Mouse (Mus musculus) embryonic fibroblast, embryonic 13.5 days (primary cell): ENCODE data around the gene Serhl. TPM values are rescaled to one million over a fixed set of nuclear protein-coding genes. Genes with fewer than 3 reads are reported as not detected.
A peak's percentile ranks its signal among the peaks of the same experiment; 100 is the strongest.

Experiments used
- H3K27ac ChIP-seq: 2 replicates; pipeline ENCODE4 v1.5.1; 2012; ENCODE audit warnings: low read length, control low read depth, inconsistent platforms; ENCODE audit not compliant: insufficient read depth
- H3K4me1 ChIP-seq: 2 replicates; pipeline ENCODE4 v1.6.1; 2011; ENCODE audit warnings: low read length; ENCODE audit not compliant: control insufficient read depth, insufficient read depth
- H3K4me3 ChIP-seq: 2 replicates; pipeline ENCODE4 v1.5.1; 2011; ENCODE audit warnings: mild to moderate bottlenecking, control low read depth, low read length; ENCODE audit not compliant: insufficient read depth
- CTCF ChIP-seq: IDR thresholded peaks from 2 replicates; pipeline ENCODE4 v1.5.1; 2011; ENCODE audit warnings: mild to moderate bottlenecking, control low read depth, low read length, moderate library complexity, borderline replicate concordance; ENCODE audit not compliant: insufficient read depth
- POLR2A ChIP-seq: IDR thresholded peaks from 2 replicates; pipeline ENCODE4 v1.6.1; 2011; ENCODE audit warnings: low read depth, mild to moderate bottlenecking, control low read depth, low read length, moderate library complexity
- polyA plus RNA-seq: library from polyadenylated mRNA; stranded (reverse); fragments of >200 nt; gene quantifications from 2 replicates; pipeline ENCODE4 v1.2.4, GENCODE M21; 2011; ENCODE audit warnings: low read depth; ENCODE audit not compliant: missing spikeins, insufficient read length

The Serhl gene
- polyA plus RNA-seq, 1 experiment: 31.2 TPM

DNA sequence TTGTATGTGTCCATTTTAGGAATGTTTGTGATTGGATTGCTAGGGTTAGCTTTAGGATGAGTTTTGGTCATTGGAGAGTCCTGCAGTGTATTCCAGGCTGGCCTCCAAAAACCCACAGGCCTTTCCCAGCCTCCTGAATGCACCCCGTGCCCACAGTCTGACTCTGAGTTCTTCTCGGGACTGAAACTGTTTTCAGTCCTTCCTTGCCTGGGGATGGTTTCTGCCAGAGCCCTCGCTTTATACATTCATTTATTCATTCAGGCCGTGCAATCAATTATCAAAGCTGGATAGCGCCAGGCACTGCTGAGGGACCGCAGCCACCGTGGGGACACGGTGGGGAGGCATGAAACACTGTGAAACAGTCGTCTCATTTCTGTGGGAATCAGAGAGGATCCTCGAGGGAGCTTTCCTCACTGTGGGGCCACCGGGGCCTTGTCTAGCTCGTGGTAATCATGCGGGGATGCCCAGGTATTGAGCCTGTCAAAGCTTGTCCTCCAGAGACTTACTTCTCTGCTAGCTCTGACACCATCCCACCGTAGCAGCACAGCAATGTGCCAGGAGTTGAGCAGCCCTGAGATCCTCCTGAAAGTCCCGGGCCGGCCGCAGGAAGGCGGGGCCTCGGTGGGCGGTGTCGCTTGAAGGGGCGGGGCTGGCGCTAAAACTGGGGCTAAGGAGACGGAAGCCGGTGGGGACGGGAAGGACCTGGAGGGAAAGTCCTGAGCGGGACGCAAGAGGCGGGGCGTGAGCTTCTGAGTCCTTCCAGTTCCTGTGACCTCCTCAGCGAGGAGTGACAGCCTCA, 10.4 kb downstream of the Serhl start:
- H3K4me3 ChIP-seq: peak overlapping the region; percentile 68
- H3K27ac ChIP-seq: no peak overlapping the region
- TF ChIP-seq POLR2A (peak; percentile 90), CTCF (no peak)

DNA sequence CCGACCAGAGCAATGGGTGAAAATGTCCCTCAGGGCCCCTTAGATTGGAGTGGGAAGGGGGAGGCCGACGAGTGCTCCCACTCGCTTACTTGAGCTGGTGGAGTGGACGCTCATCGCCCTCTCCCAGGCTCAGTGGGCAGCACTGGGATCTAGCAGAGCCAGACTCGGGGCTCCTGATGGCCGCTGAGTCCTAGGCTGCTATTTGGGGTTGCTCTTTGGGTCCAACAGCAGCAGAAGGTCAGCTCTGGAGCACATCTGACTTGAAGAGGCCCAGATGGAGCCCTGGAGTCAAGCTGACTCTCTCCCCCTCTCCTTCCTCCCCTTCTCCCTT, 11.0 kb downstream of the Serhl start:
- Histone ChIP-seq H3K4me3 (peak overlapping the region; percentile 68), H3K4me1 (no peaks in the 10 kb centered on the region), H3K27ac (no peak overlapping the region)
- no peak for TF ChIP-seq CTCF
- no peak for TF ChIP-seq POLR2A

More for the DNA sequence above, 10.4 kb downstream of the Serhl start:
- no peaks in the 10 kb centered on the region for H3K4me1 ChIP-seq

DNA sequence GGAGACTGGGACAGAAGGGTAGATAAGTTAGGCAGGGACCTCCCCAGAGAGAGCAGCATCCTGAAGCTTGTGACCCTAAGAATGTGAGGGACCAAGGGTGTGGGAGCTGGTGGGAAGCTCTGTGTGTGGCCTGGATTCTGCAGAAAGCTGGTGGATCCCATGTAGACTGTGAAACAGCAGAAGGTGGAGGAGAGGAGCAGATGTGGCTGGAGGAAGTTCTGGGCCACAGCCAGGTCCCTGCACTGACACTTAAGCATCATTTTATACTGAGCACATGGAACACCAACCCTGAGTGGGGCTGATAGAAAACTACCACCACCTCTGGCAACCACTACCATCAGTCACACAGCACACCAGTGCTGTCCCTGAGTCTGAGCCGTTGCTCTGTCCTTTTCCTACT, 13.8 kb downstream of the Serhl start:
- no peak overlapping the region for H3K4me3 ChIP-seq
- no peak overlapping the region for H3K27ac ChIP-seq
- TF ChIP-seq CTCF (no peak), POLR2A (no peak)
- H3K4me1 ChIP-seq: no peaks in the 10 kb centered on the region

DNA sequence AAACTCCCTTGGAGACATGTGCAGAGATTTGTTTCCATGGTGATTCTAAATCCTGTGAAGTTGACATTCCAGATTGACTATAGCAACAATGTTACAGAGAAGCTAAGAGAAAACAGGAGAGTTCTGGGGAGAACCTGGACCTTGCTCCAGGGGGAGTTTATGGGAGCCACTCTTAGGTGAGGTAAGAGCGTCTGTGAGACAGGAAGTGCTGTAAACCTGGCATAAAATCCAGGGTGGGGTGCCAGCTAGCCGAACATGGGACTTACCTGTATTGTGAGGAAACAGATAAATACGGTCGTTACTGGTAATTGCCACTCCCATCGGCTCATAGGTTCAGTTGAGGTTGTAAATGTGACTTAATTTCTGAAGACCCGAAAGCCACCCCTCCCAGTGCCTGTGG, 17.1 kb downstream of the Serhl start:
- H3K4me1 ChIP-seq: no peaks in the 10 kb centered on the region
- no peak overlapping the region for H3K27ac ChIP-seq
- no peak for TF ChIP-seq CTCF
- TF ChIP-seq POLR2A: no peak
- H3K4me3 ChIP-seq: no peak overlapping the region

DNA sequence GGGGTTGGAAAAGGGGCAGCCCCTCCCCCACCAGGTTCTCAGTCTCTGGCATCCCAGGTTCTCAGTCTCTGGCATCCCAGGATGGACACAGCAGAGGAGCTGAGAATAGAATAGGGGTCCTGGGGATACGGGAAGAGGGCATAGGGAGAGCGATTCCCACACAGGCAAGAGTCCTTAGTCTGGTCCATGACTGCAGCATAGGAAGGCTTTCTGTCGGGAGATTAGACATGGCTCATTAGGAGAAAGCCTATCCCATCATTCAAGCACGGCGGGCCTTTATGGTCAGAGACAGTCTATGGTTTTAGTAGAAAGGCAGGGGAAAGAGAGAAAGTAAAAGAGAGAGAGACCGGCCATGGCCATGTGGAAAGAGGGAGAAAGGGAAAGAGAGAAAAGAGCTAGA, 18.5 kb downstream of the Serhl start:
- Histone ChIP-seq H3K4me3 (no peak overlapping the region), H3K4me1 (no peaks in the 10 kb centered on the region), H3K27ac (no peak overlapping the region)
- no peak for TF ChIP-seq CTCF
- TF ChIP-seq POLR2A: no peak

DNA sequence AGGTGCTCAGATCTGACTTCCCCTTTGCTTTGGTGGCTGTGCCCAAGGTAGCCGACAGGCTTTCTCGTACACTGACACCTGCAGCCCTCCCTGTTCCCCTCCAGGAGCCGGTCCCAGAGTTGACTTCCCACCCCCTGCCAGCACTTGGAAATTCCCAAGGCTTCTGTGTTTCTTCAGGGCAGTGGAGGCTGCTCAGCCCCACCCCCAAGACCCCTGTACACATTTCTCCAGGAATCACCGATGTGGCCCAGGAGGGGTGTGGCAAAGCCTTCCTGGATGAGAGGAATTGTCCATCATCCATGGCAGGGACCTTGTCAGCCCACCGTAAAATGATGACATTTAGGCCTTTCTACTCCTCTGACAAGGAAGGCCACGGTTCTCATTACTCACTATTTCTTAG, 22.0 kb downstream of the Serhl start:
- TF ChIP-seq POLR2A: no peak
- no peak for TF ChIP-seq CTCF
- Histone ChIP-seq H3K4me3 (no peak overlapping the region), H3K4me1 (no peaks in the 10 kb centered on the region), H3K27ac (no peak overlapping the region)

DNA sequence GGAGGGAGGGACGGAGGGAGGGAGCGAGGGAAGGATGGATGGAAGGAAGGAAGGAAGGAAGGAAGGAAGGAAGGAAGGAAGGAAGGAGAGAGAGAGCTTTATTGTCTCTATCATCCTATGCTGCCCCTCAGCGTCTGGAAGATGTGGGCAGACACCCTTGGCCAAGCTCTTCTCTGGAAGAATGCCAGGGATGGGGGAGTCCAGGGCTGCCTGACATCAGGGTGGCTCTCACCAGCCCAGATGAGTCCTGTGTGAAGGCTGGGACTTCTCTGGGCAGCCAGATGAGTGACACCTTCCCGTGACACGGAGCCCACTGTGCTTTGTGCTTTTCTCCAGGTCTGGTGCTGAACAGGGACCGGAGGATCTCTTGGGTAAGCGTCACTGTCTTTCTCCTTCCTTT, 22.6 kb downstream of the Serhl start:
- H3K4me3 ChIP-seq: no peak overlapping the region
- H3K4me1 ChIP-seq: no peaks in the 10 kb centered on the region
- no peak for TF ChIP-seq CTCF
- no peak overlapping the region for H3K27ac ChIP-seq

DNA sequence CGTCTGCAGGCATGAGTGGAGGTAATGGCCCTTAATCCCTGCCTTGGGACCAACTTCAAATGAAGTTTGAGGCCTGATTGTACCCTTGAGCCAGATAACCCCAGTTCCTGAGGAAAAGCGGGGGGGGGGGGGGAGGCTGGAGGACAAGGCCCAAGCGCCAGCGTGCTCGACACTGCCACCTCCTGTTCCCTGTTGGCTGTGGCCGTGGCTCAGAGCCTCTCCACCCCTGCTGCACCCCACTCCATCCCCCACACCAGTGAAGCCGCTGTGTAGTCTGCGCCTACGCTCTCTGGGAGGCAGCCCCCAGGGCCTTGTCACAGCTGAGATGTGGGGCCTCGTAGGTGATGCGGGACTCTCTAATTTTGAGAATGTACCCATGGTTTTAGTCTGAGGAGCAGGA, 23.6 kb downstream of the Serhl start:
- H3K27ac ChIP-seq: no peak overlapping the region
- no peaks in the 10 kb centered on the region for H3K4me1 ChIP-seq
- no peak overlapping the region for H3K4me3 ChIP-seq
- TF ChIP-seq CTCF (peak; percentile 88; the same call in 1 of the 2 replicates), POLR2A (no peak)

DNA sequence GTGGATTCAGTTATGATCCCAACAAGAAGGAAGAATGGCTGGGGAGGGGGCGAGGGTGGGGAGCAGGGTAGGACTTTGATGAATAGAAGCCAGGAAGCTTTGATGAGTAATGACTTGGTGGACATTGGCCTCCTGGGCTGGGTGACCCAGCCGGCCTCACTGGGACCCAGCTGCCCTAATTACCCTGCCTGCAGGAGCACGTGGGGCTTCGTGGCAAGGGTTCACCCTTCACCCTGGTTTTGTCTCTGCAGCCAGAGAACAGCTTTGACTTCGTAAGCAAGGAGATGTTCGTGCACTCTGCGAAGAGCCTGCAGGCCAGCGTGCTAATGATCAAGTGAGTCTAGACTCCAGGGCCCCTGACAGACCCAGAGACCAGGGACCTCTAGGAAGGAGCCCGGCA, 24.8 kb downstream of the Serhl start:
- no peak for TF ChIP-seq CTCF
- no peak overlapping the region for H3K4me3 ChIP-seq
- H3K27ac ChIP-seq: no peak overlapping the region
- H3K4me1 ChIP-seq: no peaks in the 10 kb centered on the region

DNA sequence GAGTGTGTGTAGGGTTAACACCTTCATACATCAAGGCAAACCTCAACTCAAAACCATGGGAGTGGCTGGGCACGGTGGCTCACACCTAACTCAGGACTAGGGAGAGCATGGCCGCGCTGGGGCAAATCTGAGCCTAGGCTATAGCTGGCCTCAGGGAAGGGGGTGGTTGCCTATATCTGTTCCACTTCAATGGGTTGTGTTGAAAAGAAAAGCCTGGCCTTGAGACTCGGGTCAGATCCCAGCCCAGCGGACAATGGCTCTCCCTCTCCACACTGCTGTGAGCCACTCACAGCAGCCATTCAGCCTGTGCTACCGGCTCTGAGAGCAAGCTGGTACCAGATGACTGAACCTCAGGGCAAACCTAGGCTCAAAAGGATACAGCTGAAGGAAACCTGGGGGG, 25.8 kb downstream of the Serhl start:
- TF ChIP-seq POLR2A (no peak), CTCF (no peak)
- Histone ChIP-seq H3K4me3 (no peak overlapping the region), H3K27ac (no peak overlapping the region), H3K4me1 (no peaks in the 10 kb centered on the region)
